Mouse (Mus musculus) left cerebral cortex, postnatal 4 days (tissue): Measurements from ENCODE around the gene Ggn. TPM values are rescaled to one million over a fixed set of nuclear protein-coding genes. Genes with fewer than 3 reads are reported as not detected.
"Not testable (repeated sequence)": the region's sequence is repeated elsewhere in the genome, so short reads cannot be mapped to it uniquely, and the experiment has no call there.

Experiments used
- DNase-seq: peaks from one replicate; pipeline ENCODE4 v3.0.0-alpha.2; 2022
- intact Hi-C: fragments of 180-260 bp; cut with DNase I; formaldehyde crosslinking; loops from one replicate; pipeline ENCODE4 v1.15.1; 2025
- total RNA-seq, 2 experiments: library from RNA; stranded (reverse); gene quantifications; 2 replicates each; pipeline ENCODE4 v1.2.3; 2021

Gene Ggn
- total RNA-seq, 2 experiments from 2014 or later = 0.58 to 1.1 TPM

GRCm38 (mm10) chr7:29202577-29202976, 32.6 kb downstream of the Ggn start:
- DNase-seq = no peak
- intact Hi-C loops = no loop called here

- intact Hi-C loops = not testable (repeated sequence)
- DNase-seq = peak; percentile 26
Observed at GRCm38 (mm10) chr7:29211013-29211412, 41.0 kb downstream of the Ggn start.

GRCm38 (mm10) chr7:29211415-29212198, 41.6 kb downstream of the Ggn start:
- intact Hi-C loops = no loop called here
- peak; percentile 62 for DNase-seq

GRCm38 (mm10) chr7:29212199-29212765, 42.3 kb downstream of the Ggn start:
- DNase-seq = no peak
- intact Hi-C loops = no loop called here

GRCm38 (mm10) chr7:29212775-29213560, 43.0 kb downstream of the Ggn start:
- DNase-seq, intact Hi-C loops: not testable (repeated sequence)

- peak; percentile 66 for DNase-seq
- intact Hi-C loops = no loop called here
Observed at GRCm38 (mm10) chr7:29213675-29214082, 43.7 kb downstream of the Ggn start, which contains the start of gene Catsperg1. Gene Catsperg1, minus strand, starts transcription at chr7:29214035.

- intact Hi-C loops = no loop called here
Observed at GRCm38 (mm10) chr7:29214236-29214635, 44.2 kb downstream of the Ggn start.

GRCm38 (mm10) chr7:29214846-29215245, 44.8 kb downstream of the Ggn start:
- intact Hi-C loops = no loop called here
- DNase-seq = no peak

More at GRCm38 (mm10) chr7:29214236-29214635, 44.2 kb downstream of the Ggn start:
- DNase-seq = no peak

Other genes with a start within 250 kb of the Ggn start
- gene Actn4, start 207.9 kb upstream of the Ggn start, total RNA-seq = 100 to 1,000 TPM; 129 to 134 TPM
- 100 to 1,000 TPM; 212 to 213 TPM for gene Eif3k, start 188.3 kb upstream of the Ggn start, total RNA-seq
- gene Map4k1, start 188.2 kb upstream of the Ggn start, total RNA-seq = 10 to 100 TPM; 12.9 to 14.7 TPM
- gene Ryr1, start 45.0 kb upstream of the Ggn start, total RNA-seq = 10 to 100 TPM; 10.6 to 13.7 TPM
- 1 to 10 TPM; 1.6 to 1.7 TPM for gene Rasgrp4, start 35.4 kb upstream of the Ggn start, total RNA-seq
- 10 to 100 TPM; 12.3 to 14.4 TPM for gene Fam98c, start 14.0 kb upstream of the Ggn start, total RNA-seq
- 10 to 100 TPM; 29.4 to 32.3 TPM for gene Spred3, start 201 bp downstream of the Ggn start, total RNA-seq
- 100 to 1,000 TPM; 162 to 164 TPM for gene Psmd8, start 10.5 kb downstream of the Ggn start, total RNA-seq
- gene Catsperg1, start 43.8 kb downstream of the Ggn start, total RNA-seq = 1 to 10 TPM; 6.0 to 6.2 TPM
- gene Kcnk6, start 62.3 kb downstream of the Ggn start, total RNA-seq = 1 to 10 TPM; 1.1 TPM
- 10 to 100 TPM; 35.9 to 38.1 TPM for gene Yif1b, start 68.1 kb downstream of the Ggn start, total RNA-seq
- under 1 TPM in 1 of 2 experiments, not detected in 1; 0.80 TPM for gene 2200002D01Rik, start 78.3 kb downstream of the Ggn start, total RNA-seq
- gene Spint2, start 111.7 kb downstream of the Ggn start, total RNA-seq = 10 to 100 TPM; 23.8 to 34.4 TPM
- gene Ppp1r14a, start 119.1 kb downstream of the Ggn start, total RNA-seq = 1 to 10 TPM; 1.5 to 1.9 TPM
- 100 to 1,000 TPM; 222 to 228 TPM for gene Dpf1, start 133.7 kb downstream of the Ggn start, total RNA-seq